Mouse (Mus musculus) MEL (cell line): Measurements from ENCODE around the gene Rpl3.

ENCODE experiments used
- CTCF ChIP-seq, 3 experiments: IDR thresholded peaks in 2 of 3; conservative IDR thresholded peaks in 1 of 3; 2 replicates each; pipeline ENCODE4 v1.5.1; 2011 to 2012; ENCODE audit warnings: low read length in 3 of 3, low read depth in 2 of 3, mild to moderate bottlenecking in 2 of 3, improper control_type of control experiment in 1 of 3, inconsistent platforms in 1 of 3, mixed read lengths in 1 of 3, moderate library complexity in 1 of 3; ENCODE audit not compliant: control insufficient read depth in 1 of 3, insufficient read depth in 1 of 3, poor library complexity in 1 of 3, severe bottlenecking in 1 of 3
- EP300 ChIP-seq, 2 experiments: IDR thresholded peaks; 2 replicates each; pipeline ENCODE4 v1.6.1; 2011; ENCODE audit warnings: improper control_type of control experiment in 2 of 2, low read length in 2 of 2, low read depth in 1 of 2, mild to moderate bottlenecking in 1 of 2
- GATA1 ChIP-seq: IDR thresholded peaks from 2 replicates; pipeline ENCODE4 v1.6.1; 2011; ENCODE audit warnings: low read depth, low read length, improper control_type of control experiment
- MAFK ChIP-seq: IDR thresholded peaks from 2 replicates; pipeline ENCODE4 v1.6.1; 2011; ENCODE audit warnings: low read depth, mild to moderate bottlenecking, low read length, improper control_type of control experiment, borderline replicate concordance
- MAX ChIP-seq: IDR thresholded peaks from 2 replicates; pipeline ENCODE4 v1.6.1; 2011; ENCODE audit warnings: low read length, improper control_type of control experiment
- NELFE ChIP-seq: IDR thresholded peaks from 2 replicates; pipeline ENCODE4 v1.6.1; 2011; ENCODE audit warnings: low read depth, low read length, improper control_type of control experiment
- POLR2A ChIP-seq, 2 experiments: IDR thresholded peaks; 2 replicates each; pipeline ENCODE4 v1.6.1; 2011 to 2012; ENCODE audit warnings: low read length in 2 of 2, mild to moderate bottlenecking in 2 of 2, control low read depth in 1 of 2, improper control_type of control experiment in 1 of 2, low read depth in 1 of 2, moderate library complexity in 1 of 2; ENCODE audit not compliant: control insufficient read depth in 1 of 2, insufficient read depth in 1 of 2, poor library complexity in 1 of 2
- SMC3 ChIP-seq: IDR thresholded peaks from 2 replicates; pipeline ENCODE4 v1.6.1; 2011; ENCODE audit warnings: low read depth, low read length, improper control_type of control experiment
- TAL1 ChIP-seq: IDR thresholded peaks from 2 replicates; pipeline ENCODE4 v1.6.1; 2012; ENCODE audit warnings: mild to moderate bottlenecking, inconsistent platforms, low read length, moderate library complexity, mixed read lengths
- TCF12 ChIP-seq: IDR thresholded peaks from 2 replicates; pipeline ENCODE4 v1.6.1; 2014; ENCODE audit warnings: low read depth, mild to moderate bottlenecking, inconsistent platforms, low read length, improper control_type of control experiment, moderate library complexity
- ZC3H11A ChIP-seq: IDR thresholded peaks from 2 replicates; pipeline ENCODE4 v1.6.1; 2012; ENCODE audit warnings: low read depth, mild to moderate bottlenecking, inconsistent platforms, low read length, improper control_type of control experiment
- ZNF384 ChIP-seq: IDR thresholded peaks from 2 replicates; pipeline ENCODE4 v1.6.1; 2012; ENCODE audit warnings: low read depth, mild to moderate bottlenecking, inconsistent platforms, low read length, improper control_type of control experiment

GRCm38 (mm10) chr15:80047242-80047641 lies 44.4 kb downstream of the Rpl3 start:
- TF ChIP-seq GATA1: no peak
- TF ChIP-seq NELFE: no peak
- no peak for TF ChIP-seq MAX
- no peak for TF ChIP-seq ZC3H11A
- no peak for TF ChIP-seq SMC3
- TF ChIP-seq CTCF (IDR thresholded peaks at IDR 0.05 in 2 of 3, conservative IDR thresholded peaks at IDR 0.05 in 1 of 3; ENCODE audit: control insufficient read depth in 1 of 3, insufficient read depth in 1 of 3, low read depth in 2 of 3, low read length in 3 of 3, poor library complexity in 1 of 3, severe bottlenecking in 1 of 3): no peak
- TF ChIP-seq POLR2A (IDR thresholded peaks at IDR 0.05; ENCODE audit: control insufficient read depth in 1 of 2, insufficient read depth in 1 of 2, low read depth in 1 of 2, low read length in 2 of 2, poor library complexity in 1 of 2): no peak
- no peak for TF ChIP-seq ZNF384
- no peak for TF ChIP-seq TAL1
- no peak for TF ChIP-seq EP300 (IDR thresholded peaks at IDR 0.05; ENCODE audit: low read depth in 1 of 2, low read length in 2 of 2)
- TF ChIP-seq MAFK: no peak
- TF ChIP-seq TCF12: no peak
